Mouse (Mus musculus): ENCODE measurements around the gene Prss34. TPM values are rescaled to one million over a fixed set of nuclear protein-coding genes. Genes with fewer than 3 reads are reported as not detected.

Gene Prss34
- polyA plus RNA-seq (2015; fragmentation: Nextera tagmentation; extraction: Ambion mirVana) = not detected in 2 replicates

GRCm38 (mm10) chr17:25298094-25298493 is at the start of gene Prss34:
Gene Prss34 (plus strand): TSS chr17:25298394.
- no peak for ATAC-seq (ENCODE audit: low read depth)
- WGBS = 76% methylated on average over 5 of the region's 5 CpGs
- Histone ChIP-seq H3K4me2 (no peak within 1 kb of the TSS), H3K9ac (no peak within 1 kb of the TSS), H3K4me1 (replicated peaks) (no peaks in the 10 kb centered on the region), H3K27ac (replicated peaks) (no peak within 1 kb of the TSS), H3K36me3 (no peaks in the 10 kb centered on the region), H3K9me3 (no peaks in the 10 kb centered on the region), H3K4me3 (no peak within 1 kb of the TSS), H3K27me3 (no peaks in the 10 kb centered on the region)

GRCm38 (mm10) chr17:25250181-25250835 is 47.9 kb upstream of the Prss34 start:
- Histone ChIP-seq H3K9me3 (no peaks in the 10 kb centered on the region), H3K4me1 (replicated peaks) (peaks cover 30% of the 10 kb centered on the region), H3K9ac (no peak overlapping the region), H3K27ac (replicated peaks) (no peak overlapping the region), H3K4me2 (no peak overlapping the region), H3K36me3 (no peaks in the 10 kb centered on the region; the same call in 1 of the 2 replicates), H3K4me3 (no peak overlapping the region), H3K27me3 (peaks cover 21% of the 10 kb centered on the region)
- whole genome bisulfite sequencing = 80% methylated on average over 8 of the region's 8 CpGs
- ATAC-seq (ENCODE audit: low read depth) = no peak

GRCm38 (mm10) chr17:25252643-25253042 is 45.6 kb upstream of the Prss34 start:
- H3K27me3 ChIP-seq = peaks cover 37% of the 10 kb centered on the region
- H3K36me3 ChIP-seq = no peaks in the 10 kb centered on the region
- ATAC-seq (ENCODE audit: low read depth) = peak; percentile 29
- H3K4me3 ChIP-seq = no peak overlapping the region
- peaks cover 42% of the 10 kb centered on the region for H3K4me1 ChIP-seq (replicated peaks)
- H3K4me2 ChIP-seq = no peak overlapping the region
- H3K9me3 ChIP-seq = no peaks in the 10 kb centered on the region
- H3K27ac ChIP-seq (replicated peaks) = peak overlapping the region; percentile 56; the same call in 1 of the 2 replicates
- 32% methylated on average over 3 of the region's 3 CpGs for WGBS
- H3K9ac ChIP-seq = 0 out of 2 replicates have a peak overlapping the region, but pooled peaks have one; percentile 19

- 0 out of 2 replicates have a peak overlapping the region, but pooled peaks have one; percentile 23 for H3K27ac ChIP-seq (replicated peaks)
- WGBS = 18% methylated on average over 10 of the region's 10 CpGs
- peak overlapping the region; percentile 50 for H3K9ac ChIP-seq
- H3K4me3 ChIP-seq = no peak overlapping the region
- ATAC-seq (ENCODE audit: low read depth) = no peak
- no peaks in the 10 kb centered on the region for H3K9me3 ChIP-seq
- H3K4me1 ChIP-seq (replicated peaks) = peaks cover 47% of the 10 kb centered on the region
- peaks cover 2% of the 10 kb centered on the region; the same call in 1 of the 2 replicates for H3K36me3 ChIP-seq
- peaks cover 37% of the 10 kb centered on the region for H3K27me3 ChIP-seq
- peak overlapping the region; percentile 37 for H3K4me2 ChIP-seq
These were observed 44.4 kb upstream of the Prss34 start for GRCm38 (mm10) chr17:25253760-25254159.

- Histone ChIP-seq H3K27ac (replicated peaks) (no peak overlapping the region), H3K4me3 (no peak overlapping the region), H3K9ac (no peak overlapping the region), H3K27me3 (peaks cover 37% of the 10 kb centered on the region), H3K4me1 (replicated peaks) (peaks cover 47% of the 10 kb centered on the region), H3K36me3 (peaks cover 16% of the 10 kb centered on the region), H3K9me3 (no peaks in the 10 kb centered on the region), H3K4me2 (no peak overlapping the region)
- 70% methylated on average over 2 of the region's 2 CpGs for whole genome bisulfite sequencing
- ATAC-seq (ENCODE audit: low read depth) = no peak
These were observed 43.1 kb upstream of the Prss34 start for GRCm38 (mm10) chr17:25255110-25255509.

- H3K4me1 ChIP-seq (replicated peaks) = peaks cover 47% of the 10 kb centered on the region
These were observed 41.9 kb upstream of the Prss34 start, which contains the start of gene Baiap3 for GRCm38 (mm10) chr17:25256140-25256754. Gene Baiap3 (minus strand): TSS chr17:25256364.

GRCm38 (mm10) chr17:25257804-25258261 is 40.4 kb upstream of the Prss34 start:
- no peak for ATAC-seq (ENCODE audit: low read depth)
- peaks cover 24% of the 10 kb centered on the region for H3K36me3 ChIP-seq
- H3K9ac ChIP-seq = peak overlapping the region; percentile 34; the same call in 1 of the 2 replicates
- H3K4me3 ChIP-seq = no peak overlapping the region
- peaks cover 37% of the 10 kb centered on the region for H3K27me3 ChIP-seq
- no peak overlapping the region for H3K4me2 ChIP-seq
- 53% methylated on average over 6 of the region's 6 CpGs for WGBS
- H3K27ac ChIP-seq (replicated peaks) = no peak overlapping the region
- peaks cover 37% of the 10 kb centered on the region for H3K4me1 ChIP-seq (replicated peaks)
- no peaks in the 10 kb centered on the region for H3K9me3 ChIP-seq

More at GRCm38 (mm10) chr17:25256140-25256754, 41.9 kb upstream of the Prss34 start, which contains the start of gene Baiap3:
- Histone ChIP-seq H3K36me3 (peaks cover 18% of the 10 kb centered on the region), H3K27ac (replicated peaks) (no peak within 1 kb of the TSS), H3K9ac (peak within 1 kb of the TSS; percentile 60), H3K4me3 (peak within 1 kb of the TSS; percentile 31), H3K27me3 (peaks cover 37% of the 10 kb centered on the region), H3K4me2 (peak within 1 kb of the TSS; percentile 57), H3K9me3 (no peaks in the 10 kb centered on the region)
- WGBS = 5% methylated on average over 31 of the region's 35 CpGs
- ATAC-seq (ENCODE audit: low read depth) = peak; percentile 16; the same call in 1 of the 2 replicates

GRCm38 (mm10) chr17:25264453-25264852 is 33.7 kb upstream of the Prss34 start:
- H3K4me3 ChIP-seq = no peak overlapping the region
- H3K27ac ChIP-seq (replicated peaks) = no peak overlapping the region
- ATAC-seq (ENCODE audit: low read depth) = no peak
- H3K4me2 ChIP-seq = no peak overlapping the region
- no peak overlapping the region for H3K9ac ChIP-seq
- no peaks in the 10 kb centered on the region for H3K27me3 ChIP-seq
- peaks cover 3% of the 10 kb centered on the region for H3K4me1 ChIP-seq (replicated peaks)
- WGBS = 78% methylated on average over 3 of the region's 3 CpGs
- peaks cover 81% of the 10 kb centered on the region for H3K36me3 ChIP-seq
- H3K9me3 ChIP-seq = no peaks in the 10 kb centered on the region

GRCm38 (mm10) chr17:25270795-25271335 is 27.3 kb upstream of the Prss34 start:
- Histone ChIP-seq H3K4me3 (peak overlapping the region; percentile 99), H3K27ac (replicated peaks) (no peak overlapping the region)

GRCm38 (mm10) chr17:25272326-25272725 is 25.9 kb upstream of the Prss34 start:
- H3K27me3 ChIP-seq = no peaks in the 10 kb centered on the region
- peaks cover 42% of the 10 kb centered on the region for H3K4me1 ChIP-seq (replicated peaks)
- ATAC-seq (ENCODE audit: low read depth) = no peak
- WGBS = 1% methylated on average over 10 of the region's 10 CpGs
- peak overlapping the region; percentile 99 for H3K4me3 ChIP-seq
- peak overlapping the region; percentile 99 for H3K27ac ChIP-seq (replicated peaks)
- no peaks in the 10 kb centered on the region for H3K9me3 ChIP-seq
- peak overlapping the region; percentile 98 for H3K9ac ChIP-seq
- H3K4me2 ChIP-seq = peak overlapping the region; percentile 97
- peaks cover 27% of the 10 kb centered on the region for H3K36me3 ChIP-seq

More at GRCm38 (mm10) chr17:25270795-25271335, 27.3 kb upstream of the Prss34 start:
- H3K36me3 ChIP-seq = peaks cover 41% of the 10 kb centered on the region
- H3K4me1 ChIP-seq (replicated peaks) = peaks cover 42% of the 10 kb centered on the region
- peak overlapping the region; percentile 98 for H3K9ac ChIP-seq
- no peaks in the 10 kb centered on the region for H3K9me3 ChIP-seq
- ATAC-seq (ENCODE audit: low read depth) = no peak
- peak overlapping the region; percentile 97 for H3K4me2 ChIP-seq
- WGBS = 87% methylated on average over 2 of the region's 2 CpGs
- H3K27me3 ChIP-seq = no peaks in the 10 kb centered on the region

- WGBS = under 1% methylated on average over 91 of the region's 92 CpGs
These were observed 25.1 kb upstream of the Prss34 start for GRCm38 (mm10) chr17:25272951-25273705.

More at GRCm38 (mm10) chr17:25272951-25273705, 25.1 kb upstream of the Prss34 start:
- peaks cover 19% of the 10 kb centered on the region for H3K36me3 ChIP-seq
- H3K9ac ChIP-seq = peak overlapping the region; percentile 98
- H3K27me3 ChIP-seq = 0 out of 2 replicates have a peak, but pooled peaks cover 4% of the 10 kb centered on the region
- peak overlapping the region; percentile 97 for H3K4me2 ChIP-seq
- no peaks in the 10 kb centered on the region for H3K9me3 ChIP-seq
- peak overlapping the region; percentile 99 for H3K27ac ChIP-seq (replicated peaks)
- H3K4me3 ChIP-seq = peak overlapping the region; percentile 99
- ATAC-seq (ENCODE audit: low read depth) = peak; percentile 92
- peaks cover 42% of the 10 kb centered on the region for H3K4me1 ChIP-seq (replicated peaks)

All from neural tube, embryonic 13.5 days (tissue).